Mouse (Mus musculus) heart, postnatal 0 days (tissue): Measurements from ENCODE around the gene Xaf1.

Experiments used
- CTCF ChIP-seq: IDR thresholded peaks from 2 replicates; pipeline ENCODE4 v1.5.1; 2016; ENCODE audit warnings: antibody characterized with exemption, control low read depth, low read depth
- EP300 ChIP-seq: IDR thresholded peaks from 2 replicates; pipeline ENCODE4 v1.6.1; 2016; ENCODE audit warnings: antibody characterized with exemption, low read depth

GRCm38 (mm10) chr11:72286651-72287050 lies 14.8 kb upstream of the Xaf1 start:
- TF ChIP-seq CTCF = no peak
- no peak for TF ChIP-seq EP300
